Mouse (Mus musculus): ENCODE data around the gene Galnt2. TPM values are rescaled to one million over a fixed set of nuclear protein-coding genes. Genes with fewer than 3 reads are reported as not detected.
A peak's percentile ranks its signal among the peaks of the same experiment; 100 is the strongest.

Gene Galnt2
- polyA plus RNA-seq (2017; shearing (Covaris generic)), result 10 to 100 TPM; 18.5 to 18.7 TPM

GRCm38 (mm10) chr8:124231176-124231484 lies at the start of gene Galnt2:
Gene Galnt2 (plus strand): TSS chr8:124231391.
- peak; percentile 86 for ATAC-seq

- no peak for ATAC-seq
Measured at GRCm38 (mm10) chr8:124181751-124182150, 49.4 kb upstream of the Galnt2 start.

- no peak for ATAC-seq
Measured at GRCm38 (mm10) chr8:124182224-124182623, 49.0 kb upstream of the Galnt2 start.

GRCm38 (mm10) chr8:124184078-124184477 lies 47.1 kb upstream of the Galnt2 start:
- no peak for ATAC-seq

GRCm38 (mm10) chr8:124184507-124184906 lies 46.7 kb upstream of the Galnt2 start:
- no peak for ATAC-seq

- no peak for ATAC-seq
Measured at GRCm38 (mm10) chr8:124185081-124185480, 46.1 kb upstream of the Galnt2 start.

- no peak for ATAC-seq
Measured at GRCm38 (mm10) chr8:124190388-124190787, 40.8 kb upstream of the Galnt2 start.

- no peak for ATAC-seq
Measured at GRCm38 (mm10) chr8:124192242-124192641, 38.9 kb upstream of the Galnt2 start.

GRCm38 (mm10) chr8:124192976-124193375 lies 38.2 kb upstream of the Galnt2 start:
- ATAC-seq, result no peak

- ATAC-seq, result no peak
Measured at GRCm38 (mm10) chr8:124193992-124194391, 37.2 kb upstream of the Galnt2 start.

GRCm38 (mm10) chr8:124196195-124196594 lies 35.0 kb upstream of the Galnt2 start:
- no peak for ATAC-seq

- ATAC-seq, result no peak
Measured at GRCm38 (mm10) chr8:124196797-124197196, 34.4 kb upstream of the Galnt2 start.

- ATAC-seq, result no peak
Measured at GRCm38 (mm10) chr8:124198230-124198629, 33.0 kb upstream of the Galnt2 start.

GRCm38 (mm10) chr8:124200400-124200799 lies 30.8 kb upstream of the Galnt2 start:
- ATAC-seq, result no peak

- no peak for ATAC-seq
Measured at GRCm38 (mm10) chr8:124201706-124202105, 29.5 kb upstream of the Galnt2 start.

- ATAC-seq, result no peak
Measured at GRCm38 (mm10) chr8:124202895-124203294, 28.3 kb upstream of the Galnt2 start.

GRCm38 (mm10) chr8:124204001-124204601 lies 27.1 kb upstream of the Galnt2 start:
- no peak for ATAC-seq

- ATAC-seq, result no peak
Measured at GRCm38 (mm10) chr8:124212148-124212547, 19.0 kb upstream of the Galnt2 start.

GRCm38 (mm10) chr8:124216951-124217350 lies 14.2 kb upstream of the Galnt2 start:
- ATAC-seq, result no peak

- no peak for ATAC-seq
Measured at GRCm38 (mm10) chr8:124229883-124230282, 1.3 kb upstream of the Galnt2 start.

GRCm38 (mm10) chr8:124230496-124231175 lies 555 bp upstream of the Galnt2 start:
- no peak for ATAC-seq

- ATAC-seq, result peak; percentile 77
Measured at GRCm38 (mm10) chr8:124231485-124232279, 491 bp downstream of the Galnt2 start.

- ATAC-seq, result no peak
Measured at GRCm38 (mm10) chr8:124232280-124232600, 1.0 kb downstream of the Galnt2 start.

- ATAC-seq, result no peak
Measured at GRCm38 (mm10) chr8:124234496-124234895, 3.3 kb downstream of the Galnt2 start.
